Mouse (Mus musculus): ENCODE measurements around the gene Btbd9.
"Not testable (repeated sequence)": the region's sequence is repeated elsewhere in the genome, so short reads cannot be mapped to it uniquely, and the experiment has no call there.

Gene Btbd9

DNA sequence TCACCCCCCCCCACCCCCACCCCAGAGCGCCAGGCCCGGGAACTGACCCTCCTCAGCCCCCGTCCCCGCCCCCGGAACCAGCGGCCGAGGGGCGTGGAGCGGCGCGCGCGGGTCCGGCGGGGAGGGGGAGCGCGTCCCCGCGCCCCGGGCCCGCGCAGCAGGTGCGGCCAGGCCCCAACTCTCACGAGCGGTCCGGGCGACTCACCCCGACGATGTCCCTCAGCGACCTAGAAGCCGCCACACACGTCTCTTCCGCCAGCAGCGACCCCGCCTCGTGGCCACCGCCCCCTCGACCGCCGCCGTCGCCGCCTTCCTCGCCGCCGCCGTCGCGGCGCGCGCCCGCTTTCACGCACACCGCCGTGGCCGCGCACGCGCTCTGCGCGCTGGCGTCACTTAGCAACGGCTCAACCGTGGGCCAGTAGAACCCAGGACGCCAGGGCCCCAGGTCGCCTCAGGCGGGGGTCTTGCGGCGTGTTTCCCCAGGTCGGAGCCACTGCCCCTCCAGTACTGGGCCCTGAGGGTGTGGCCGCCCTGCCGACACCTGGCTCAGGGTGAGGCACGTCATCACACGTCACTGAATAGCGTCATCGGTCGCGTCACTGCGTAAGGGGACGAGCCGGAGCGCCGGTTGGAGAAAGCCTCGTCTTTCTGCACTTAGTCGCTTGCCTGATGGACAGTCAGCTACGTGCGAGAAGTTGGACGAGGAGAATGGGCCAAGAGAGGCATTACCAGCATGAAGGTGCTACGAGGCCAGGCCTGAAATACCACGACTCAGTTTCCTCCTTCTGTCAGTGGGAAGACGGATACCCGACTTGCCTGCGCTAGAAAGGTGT is at the start of gene Btbd9:
Gene Btbd9 (minus strand): TSS at position 548 of the 833 bp plus-strand sequence.
- peak; percentile 97 for DNase-seq

DNA sequence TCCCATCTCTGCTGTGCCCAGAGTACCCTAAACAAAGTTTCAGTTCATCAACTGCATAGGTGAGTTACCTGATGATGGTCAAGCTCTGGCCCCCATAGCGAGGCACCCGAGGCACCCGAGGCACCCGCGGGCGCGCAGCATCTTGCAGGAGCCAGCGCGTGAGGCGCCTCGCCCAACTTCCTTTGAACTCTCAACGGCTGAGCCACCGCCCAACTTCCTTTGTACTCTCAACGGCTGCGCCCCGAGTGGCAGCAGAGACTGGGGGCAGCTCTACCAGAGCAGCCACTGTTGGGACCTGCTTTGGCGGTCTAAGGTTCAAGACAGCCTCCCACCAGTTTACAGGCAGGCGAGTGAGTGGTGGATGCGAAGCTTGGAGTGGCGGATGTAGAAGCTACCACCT is 47.8 kb upstream of the Btbd9 start, which contains the start of gene Dnah8:
Gene Dnah8 (plus strand): TSS at position 223 of the 400 bp plus-strand sequence.
- not testable (repeated sequence) for DNase-seq

GRCm38 (mm10) chr17:30623200-30623599 is 46.9 kb upstream of the Btbd9 start:
- no peak for DNase-seq

DNA sequence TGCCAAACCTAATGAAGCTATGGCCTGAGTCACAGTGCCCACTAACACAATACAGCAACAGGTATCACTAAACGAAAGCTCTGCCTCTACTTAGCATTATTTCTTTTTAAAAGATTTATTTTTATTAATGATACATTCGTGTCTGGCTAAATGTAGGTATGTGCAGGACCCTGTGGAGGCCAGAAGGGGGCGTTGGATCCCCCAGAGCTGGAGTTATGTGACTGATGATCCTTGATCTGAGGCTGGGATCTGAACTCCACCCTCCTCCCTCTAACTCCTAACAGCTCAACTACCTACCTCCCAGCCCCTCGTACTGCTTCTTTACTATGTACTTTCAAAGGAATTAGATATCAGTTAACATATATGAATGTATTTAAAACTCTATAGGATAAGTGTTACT is 45.2 kb upstream of the Btbd9 start:
- DNase-seq, result no peak

GRCm38 (mm10) chr17:30620548-30620947 is 44.3 kb upstream of the Btbd9 start:
- DNase-seq, result no peak

GRCm38 (mm10) chr17:30619153-30619552 is 42.9 kb upstream of the Btbd9 start:
- DNase-seq, result no peak

- no peak for DNase-seq
Observed at GRCm38 (mm10) chr17:30618136-30618891, 42.0 kb upstream of the Btbd9 start.

GRCm38 (mm10) chr17:30616203-30616602 is 39.9 kb upstream of the Btbd9 start:
- DNase-seq, result no peak

GRCm38 (mm10) chr17:30613350-30613749 is 37.1 kb upstream of the Btbd9 start:
- DNase-seq, result no peak

DNA sequence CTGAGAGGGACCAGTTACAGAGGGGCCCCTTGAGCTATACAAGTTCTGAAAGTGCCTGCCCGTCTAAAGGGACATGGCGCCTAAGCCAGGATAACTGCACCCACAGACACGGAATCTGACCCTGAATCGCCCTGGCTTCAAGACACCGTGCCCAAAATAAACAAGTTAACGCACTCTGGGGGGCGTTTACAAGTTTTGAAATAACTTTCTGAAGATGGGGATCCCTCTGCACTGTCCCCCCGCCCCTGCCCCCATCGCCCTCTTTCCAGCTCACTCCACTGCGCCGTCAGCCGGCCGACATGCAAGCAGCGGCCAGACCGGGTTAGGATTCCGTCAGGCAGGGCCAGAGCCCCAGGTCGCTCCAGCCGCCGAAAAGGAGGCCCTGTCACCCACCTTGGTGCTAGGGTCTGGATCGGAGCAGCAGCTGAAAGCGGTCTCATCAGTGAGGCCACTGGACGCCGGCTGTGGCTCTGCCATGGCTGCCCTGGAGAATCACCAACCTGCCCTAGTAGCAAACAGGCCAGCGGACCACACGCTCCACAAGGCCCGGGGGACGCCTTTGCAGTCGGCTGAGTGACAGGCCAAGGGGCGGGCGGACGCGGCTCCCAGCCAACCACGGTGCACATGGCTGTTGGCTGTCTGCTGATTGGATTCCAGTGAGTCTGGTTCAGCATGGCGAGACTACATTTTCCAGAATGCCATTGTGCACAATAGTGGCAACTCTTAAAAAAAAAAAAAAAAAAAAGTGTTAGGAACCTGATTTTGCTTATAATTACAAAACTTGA is 36.0 kb upstream of the Btbd9 start:
- peak; percentile 99 for DNase-seq

DNA sequence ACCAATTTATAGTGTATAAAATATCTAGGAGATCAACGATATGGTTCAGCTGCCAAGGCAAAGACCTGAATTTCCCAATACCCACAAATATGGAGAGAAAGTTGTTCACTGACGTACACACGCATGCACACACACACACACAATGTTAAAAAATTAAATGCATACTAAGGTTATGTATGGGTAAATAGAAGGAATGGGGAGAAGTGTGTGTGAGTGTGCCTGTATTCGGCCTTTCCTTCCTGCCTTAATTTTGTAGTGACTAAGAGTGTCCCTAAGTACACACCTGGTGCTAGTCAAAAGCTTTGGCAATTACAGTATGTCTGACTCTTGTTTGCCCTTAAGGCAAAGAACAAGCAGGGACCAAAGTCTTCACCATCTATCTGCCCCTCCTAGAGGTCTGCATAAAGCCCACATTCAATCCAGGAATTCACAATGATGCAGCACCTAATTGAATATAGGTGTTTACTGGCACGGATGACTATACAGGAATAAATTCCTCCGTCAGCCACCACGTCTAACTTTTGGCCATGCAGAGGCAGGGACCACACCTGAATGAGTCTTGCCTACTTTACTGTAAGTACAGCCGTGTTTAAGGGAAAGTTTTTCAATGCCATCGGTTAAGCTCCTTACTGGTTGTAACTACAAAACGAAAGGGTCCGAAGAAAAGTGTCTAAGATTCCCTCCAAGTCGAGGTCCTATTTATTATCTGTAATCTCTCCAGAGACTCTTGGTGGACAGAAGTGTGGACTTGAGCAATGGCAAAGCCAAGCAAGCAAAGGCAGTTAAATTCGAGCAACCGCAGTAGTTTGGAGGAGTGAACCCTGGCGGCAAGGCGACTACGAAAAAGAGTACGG is 35.2 kb upstream of the Btbd9 start:
- DNase-seq, result peak; percentile 29

- DNase-seq, result no peak
Observed at GRCm38 (mm10) chr17:30610739-30611138, 34.5 kb upstream of the Btbd9 start.

DNA sequence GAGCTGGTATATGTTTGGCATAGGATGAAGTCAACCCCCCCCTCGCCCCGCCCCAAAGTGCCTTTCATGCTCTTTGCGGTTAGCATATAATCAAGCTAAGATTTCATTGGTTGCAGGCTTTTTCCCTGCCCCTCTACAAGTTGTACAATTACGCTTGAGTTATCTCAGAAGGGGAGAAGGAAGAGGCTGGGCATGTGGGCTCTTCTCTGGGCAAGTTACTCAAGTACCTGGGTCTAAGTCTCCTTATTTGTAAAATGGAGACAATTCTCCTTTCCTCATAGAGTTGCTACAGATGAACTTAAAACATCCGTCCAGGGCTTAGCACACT is 33.7 kb upstream of the Btbd9 start:
- no peak for DNase-seq

DNA sequence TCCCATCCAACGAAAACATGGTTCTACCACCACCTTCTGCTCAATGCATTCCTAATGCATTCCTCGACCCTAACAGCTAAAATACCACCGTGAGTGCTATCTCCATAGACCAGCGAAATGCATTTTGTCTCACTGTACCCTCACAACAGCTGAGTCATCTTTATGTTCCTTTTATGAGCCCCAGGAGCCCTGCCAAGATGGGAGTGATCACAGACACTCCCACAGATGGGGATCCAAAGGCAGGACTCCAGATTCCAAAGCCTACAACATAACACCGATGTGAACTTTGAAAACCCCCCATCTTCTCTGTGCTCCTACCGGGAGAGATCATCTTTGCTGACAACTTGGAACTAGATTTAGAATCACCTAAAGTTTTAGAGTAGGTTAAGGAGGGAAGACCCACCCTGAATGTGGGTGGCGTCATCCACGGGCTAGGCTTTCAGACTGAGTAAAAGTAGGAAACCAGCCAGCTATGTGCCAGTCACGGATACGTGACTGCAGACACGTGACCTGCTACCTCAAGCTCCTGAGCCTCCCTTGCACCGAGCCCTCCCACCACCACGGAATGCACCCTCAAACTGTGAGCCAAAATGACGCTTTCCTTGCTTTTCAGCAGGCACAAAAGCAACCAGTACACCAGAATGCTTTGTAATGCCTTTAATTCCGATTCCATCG is 33.2 kb upstream of the Btbd9 start:
- no peak for DNase-seq

DNA sequence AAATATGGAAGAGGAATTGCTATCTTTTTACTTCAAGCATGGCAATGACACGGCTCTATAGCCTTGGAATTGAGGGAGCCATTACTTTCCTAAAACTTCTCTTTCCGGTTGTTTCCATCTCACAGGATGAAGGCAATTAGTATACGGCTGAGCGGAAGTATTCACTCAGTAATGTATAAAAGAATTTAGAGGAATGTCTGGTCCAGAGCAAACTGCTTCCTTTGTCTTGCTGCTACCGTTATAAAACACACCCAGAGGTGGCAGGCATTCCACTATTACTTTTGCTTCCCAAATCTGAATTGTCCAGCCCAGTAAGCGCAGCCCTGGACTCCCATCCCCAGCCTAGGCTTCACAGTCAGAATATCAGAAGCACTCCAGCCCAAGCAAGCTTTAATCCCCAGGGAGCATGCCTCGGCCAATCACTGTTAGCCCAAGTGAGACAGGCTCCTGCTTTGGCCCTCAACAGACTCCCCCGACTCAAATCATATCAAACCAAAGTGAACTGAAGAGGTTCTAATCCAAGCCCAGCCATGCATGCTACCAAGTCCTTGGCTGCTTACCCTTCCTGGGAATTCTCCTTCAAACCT is 31.7 kb upstream of the Btbd9 start:
- DNase-seq, result no peak

- no peak for DNase-seq
Observed at GRCm38 (mm10) chr17:30607330-30607729, 31.0 kb upstream of the Btbd9 start.

GRCm38 (mm10) chr17:30606634-30607081 is 30.4 kb upstream of the Btbd9 start:
- no peak for DNase-seq

GRCm38 (mm10) chr17:30606206-30606605 is 29.9 kb upstream of the Btbd9 start:
- no peak for DNase-seq

DNA sequence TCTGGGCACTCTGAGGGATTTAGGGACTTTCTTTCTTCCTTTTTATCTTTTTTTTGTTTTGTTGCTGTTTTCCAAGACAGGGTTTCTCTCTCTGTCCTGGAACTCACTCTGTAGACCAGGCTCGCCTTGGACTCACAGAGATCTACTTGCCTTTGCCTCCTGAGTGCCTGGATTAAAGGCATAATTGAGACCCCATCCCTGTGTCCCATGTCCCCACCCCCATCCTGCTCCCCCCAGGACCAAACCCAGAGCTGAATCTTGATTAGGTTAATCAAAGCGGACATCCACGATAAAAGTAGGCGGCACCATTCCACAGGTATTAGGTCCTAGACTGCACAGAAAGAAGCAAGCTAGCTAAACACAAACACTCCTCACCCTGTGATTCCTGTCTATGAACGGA is 28.7 kb upstream of the Btbd9 start:
- DNase-seq, result no peak

- DNase-seq, result no peak
Observed at GRCm38 (mm10) chr17:30604296-30604695, 28.0 kb upstream of the Btbd9 start.

DNA sequence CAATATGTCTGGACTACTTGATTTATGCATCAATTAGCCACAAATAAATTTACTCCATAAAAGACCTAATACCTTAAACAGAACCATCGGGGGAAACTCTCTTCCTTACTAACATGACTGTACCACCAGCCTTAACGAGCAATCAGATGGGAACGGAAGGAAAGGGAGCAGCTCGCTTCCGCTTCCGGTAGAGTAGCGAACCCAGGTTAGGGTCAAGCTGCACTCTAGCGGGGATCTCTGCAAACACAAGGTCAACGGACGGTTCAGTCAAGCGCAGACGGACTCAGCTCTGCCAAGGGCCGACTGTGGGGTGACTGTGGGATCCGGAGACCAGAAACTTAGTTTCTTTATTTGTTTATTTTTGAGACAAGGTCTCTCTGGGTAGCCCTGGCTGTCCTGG is 25.9 kb upstream of the Btbd9 start:
- no peak for DNase-seq

Data from thymus, postnatal 25 days (tissue).